Mouse (Mus musculus): ENCODE results near the gene Rnf214. TPM values are rescaled to one million over a fixed set of nuclear protein-coding genes. Genes with fewer than 3 reads are reported as not detected.

The Rnf214 gene
- polyA plus RNA-seq, 1 experiment from 2014 or later = 39.2 TPM

DNA sequence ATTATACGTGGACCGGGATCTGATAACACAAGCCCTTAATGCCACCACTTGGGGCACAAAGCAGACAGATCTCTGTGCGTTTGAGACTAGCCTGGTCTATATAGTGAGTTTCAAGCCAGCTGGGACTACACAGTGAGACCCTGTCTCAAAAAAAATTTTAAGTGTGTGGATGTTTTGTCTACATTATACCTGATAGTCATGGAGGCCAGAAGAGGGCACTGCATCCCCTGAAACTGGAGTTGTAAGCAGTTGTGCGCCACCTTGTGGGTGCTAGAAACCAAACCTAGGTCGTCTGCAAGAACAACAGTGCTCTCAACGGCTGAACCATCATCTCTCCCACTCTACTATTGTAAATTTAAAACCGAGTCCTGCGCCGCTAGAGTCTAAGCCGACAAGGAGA, 77.6 kb downstream of the Rnf214 start:
- Histone ChIP-seq H3K4me3 (ENCODE audit: inconsistent target) (peak overlapping the region; percentile 77; the same call in 1 of the 2 replicates), H3K36me3 (ENCODE audit: inconsistent target) (no peaks in the 10 kb centered on the region), H3K79me2 (ENCODE audit: inconsistent target) (no peaks in the 10 kb centered on the region), H3K27ac (no peak overlapping the region)
- WGBS (ENCODE audit: missing documents) = 44% methylated on average over 10 of the region's 10 CpGs

- WGBS (ENCODE audit: missing documents) = under 1% methylated on average over 27 of the region's 31 CpGs
- Histone ChIP-seq H3K79me2 (ENCODE audit: inconsistent target) (no peaks in the 10 kb centered on the region), H3K27ac (peak within 1 kb of the TSS; percentile 35), H3K36me3 (ENCODE audit: inconsistent target) (no peaks in the 10 kb centered on the region), H3K4me3 (ENCODE audit: inconsistent target) (peak within 1 kb of the TSS; percentile 77)
Observed at GRCm38 (mm10) chr9:45828291-45828963, 78.3 kb downstream of the Rnf214 start, which contains the start of gene Cep164. Cep164 (minus strand) TSS chr9:45828691.

DNA sequence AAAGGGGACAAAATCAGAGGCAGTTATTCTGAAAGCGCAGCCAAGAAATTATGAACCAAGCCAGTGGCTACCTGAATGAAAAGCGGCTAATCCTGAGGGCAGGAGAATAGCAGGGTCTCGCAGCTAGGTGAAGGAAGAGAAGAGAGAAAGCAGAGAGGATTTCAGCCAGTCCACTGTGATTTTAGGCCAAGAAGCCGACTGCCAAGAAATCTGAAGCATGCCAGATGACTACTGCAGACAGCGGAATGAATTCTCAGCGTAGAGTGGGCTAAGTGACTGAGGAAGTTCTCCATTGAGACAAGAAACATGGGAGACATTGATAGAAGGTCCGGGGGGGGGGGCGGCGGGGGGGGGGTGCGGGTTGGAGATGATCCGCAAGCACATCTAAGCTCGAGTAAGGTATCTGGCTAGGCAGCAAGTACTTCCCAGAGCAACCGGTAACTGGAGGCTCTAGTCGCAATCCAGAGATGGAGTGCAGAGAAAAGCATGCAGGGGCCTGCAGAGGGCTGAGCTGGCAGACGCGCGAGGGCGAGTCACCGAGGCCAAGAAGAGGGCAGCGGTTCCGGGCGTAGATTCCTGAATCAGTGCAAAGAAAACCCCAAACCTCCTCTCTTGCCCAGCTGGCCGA, 78.9 kb downstream of the Rnf214 start:
- H3K36me3 ChIP-seq (ENCODE audit: inconsistent target) = no peaks in the 10 kb centered on the region
- WGBS (ENCODE audit: missing documents) = 17% methylated on average over 22 of the region's 23 CpGs
- peak overlapping the region; percentile 35 for H3K27ac ChIP-seq
- peak overlapping the region; percentile 77 for H3K4me3 ChIP-seq (ENCODE audit: inconsistent target)
- H3K79me2 ChIP-seq (ENCODE audit: inconsistent target) = no peaks in the 10 kb centered on the region

DNA sequence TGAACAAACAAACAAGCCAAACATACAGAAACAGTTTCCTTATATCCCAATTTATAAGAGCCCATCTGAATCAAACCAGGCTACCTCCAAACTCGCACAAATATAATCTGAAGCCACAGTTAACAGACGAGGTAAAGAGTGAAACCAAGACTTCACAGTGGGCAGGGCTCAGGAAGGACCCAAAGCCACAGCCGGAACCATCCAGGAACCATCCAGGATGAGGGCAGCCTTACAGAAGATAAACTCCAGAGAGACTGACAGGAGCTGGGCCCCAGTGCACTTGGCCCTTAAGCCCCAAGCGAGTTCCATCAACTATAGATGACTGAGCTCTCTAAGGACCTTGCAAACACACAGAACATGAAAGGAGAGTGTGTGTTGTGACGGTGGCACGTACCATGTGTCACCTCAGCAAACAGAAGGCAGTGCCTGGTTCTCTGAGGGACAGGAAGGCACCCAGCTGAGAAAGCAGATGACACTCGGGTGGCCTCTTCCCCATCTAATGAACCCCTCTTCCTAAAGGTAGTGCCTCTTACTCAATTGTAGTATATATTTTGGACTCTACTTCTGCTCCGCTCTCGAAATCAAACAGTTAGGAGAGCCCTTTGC, 88.2 kb downstream of the Rnf214 start:
- WGBS (ENCODE audit: missing documents) = 26% methylated on average over 9 of the region's 9 CpGs
- peaks cover 10% of the 10 kb centered on the region; the same call in 1 of the 2 replicates for H3K36me3 ChIP-seq (ENCODE audit: inconsistent target)
- no peak overlapping the region for H3K4me3 ChIP-seq (ENCODE audit: inconsistent target)
- no peak overlapping the region for H3K27ac ChIP-seq
- no peaks in the 10 kb centered on the region for H3K79me2 ChIP-seq (ENCODE audit: inconsistent target)

- Histone ChIP-seq H3K4me3 (ENCODE audit: inconsistent target) (no peak overlapping the region), H3K27ac (no peak overlapping the region), H3K79me2 (ENCODE audit: inconsistent target) (no peaks in the 10 kb centered on the region), H3K36me3 (ENCODE audit: inconsistent target) (0 out of 2 replicates have a peak, but pooled peaks cover 3% of the 10 kb centered on the region)
- WGBS (ENCODE audit: missing documents) = 47% methylated on average over 10 of the region's 10 CpGs
Observed at GRCm38 (mm10) chr9:45815525-45815924, 91.2 kb downstream of the Rnf214 start.

DNA sequence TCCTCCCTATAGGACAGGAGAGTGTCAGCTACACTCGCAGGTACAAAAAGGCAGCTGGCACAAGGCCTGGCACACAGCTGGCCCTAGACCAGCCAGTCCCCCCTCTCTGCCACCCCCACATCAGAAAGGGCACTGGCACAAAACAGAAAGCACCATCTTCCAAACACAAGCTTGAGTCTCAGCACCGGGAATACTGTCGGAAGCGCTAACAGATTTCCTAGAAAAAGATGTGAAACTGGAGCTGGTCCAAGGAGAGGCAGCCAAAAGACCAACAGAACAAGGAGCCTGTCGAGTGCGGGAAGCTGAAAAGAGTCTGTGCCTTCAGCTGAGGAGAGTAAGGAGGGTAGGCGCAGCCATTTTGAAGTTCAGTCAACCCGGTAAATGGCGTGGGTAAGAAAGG, 91.6 kb downstream of the Rnf214 start:
- Histone ChIP-seq H3K36me3 (ENCODE audit: inconsistent target) (0 out of 2 replicates have a peak, but pooled peaks cover 3% of the 10 kb centered on the region), H3K27ac (no peak overlapping the region)

More for the DNA sequence above, 91.6 kb downstream of the Rnf214 start:
- H3K79me2 ChIP-seq (ENCODE audit: inconsistent target) = no peaks in the 10 kb centered on the region
- 93% methylated on average over 9 of the region's 9 CpGs for WGBS (ENCODE audit: missing documents)
- no peak overlapping the region for H3K4me3 ChIP-seq (ENCODE audit: inconsistent target)

Other genes starting within 250 kb of the Rnf214 start
- gene Cep164, start 78.2 kb downstream of the Rnf214 start, polyA plus RNA-seq (2018) = 17.0 to 35.2 TPM (median 22.0 TPM) in 3 replicates
- 2.6 to 4.8 TPM (median 4.1 TPM) in 3 replicates for gene Bace1, start 68.3 kb downstream of the Rnf214 start, polyA plus RNA-seq (2018)
- gene Pcsk7, start 414 bp downstream of the Rnf214 start, polyA plus RNA-seq (2018) = 11.9 to 20.7 TPM (median 16.3 TPM) in 3 replicates
- gene Tagln, start 29.1 kb upstream of the Rnf214 start, polyA plus RNA-seq (2018) = 0.29 to 2.3 TPM in 2 of 3 replicates, not detected in the other
- 48.8 to 139 TPM (median 91.4 TPM) in 3 replicates for gene Sidt2, start 48.3 kb upstream of the Rnf214 start, polyA plus RNA-seq (2018)
- gene Pafah1b2, start 105.8 kb upstream of the Rnf214 start, polyA plus RNA-seq (2018) = 39.7 to 51.8 TPM (median 44.3 TPM) in 3 replicates
- gene Sik3, start 105.9 kb upstream of the Rnf214 start, polyA plus RNA-seq (2018) = 23.4 to 34.1 TPM (median 27.7 TPM) in 3 replicates